Mouse (Mus musculus): ENCODE data around the gene Dek. TPM values are rescaled to one million over a fixed set of nuclear protein-coding genes. Genes with fewer than 3 reads are reported as not detected.

The Dek gene
- polyA plus RNA-seq, 1 experiment = 17.6 TPM

GRCm38 (mm10) chr13:47077367-47077766 is 28.6 kb downstream of the Dek start:
- no peak for DNase-seq
- Histone ChIP-seq H3K36me3 (ENCODE audit: control insufficient read depth, insufficient read depth, low read length) (peaks cover 3% of the 10 kb centered on the region), H3K27ac (ENCODE audit: insufficient read depth, low read depth, low read length) (no peak overlapping the region), H3K4me3 (ENCODE audit: insufficient read depth, low read depth, low read length) (no peak overlapping the region), H3K4me1 (ENCODE audit: control insufficient read depth, insufficient read depth, low read length) (no peaks in the 10 kb centered on the region), H3K27me3 (replicated peaks; ENCODE audit: control insufficient read depth, insufficient read depth, low read length) (no peaks in the 10 kb centered on the region)
- no peak for TF ChIP-seq CTCF (conservative IDR thresholded peaks at IDR 0.05; ENCODE audit: insufficient read depth, insufficient read length, low read depth, low read length)
- TF ChIP-seq POLR2A (IDR thresholded peaks at IDR 0.05; ENCODE audit: low read depth, low read length) = no peak

- WGBS = 84% methylated on average over 5 of the region's 5 CpGs
- no peaks in the 10 kb centered on the region for H3K27me3 ChIP-seq (replicated peaks; ENCODE audit: control insufficient read depth, insufficient read depth, low read length)
- peaks cover 1% of the 10 kb centered on the region for H3K36me3 ChIP-seq (ENCODE audit: control insufficient read depth, insufficient read depth, low read length)
- no peak overlapping the region for H3K4me3 ChIP-seq (ENCODE audit: insufficient read depth, low read depth, low read length)
- TF ChIP-seq POLR2A (IDR thresholded peaks at IDR 0.05; ENCODE audit: low read depth, low read length) = no peak
- TF ChIP-seq CTCF (conservative IDR thresholded peaks at IDR 0.05; ENCODE audit: insufficient read depth, insufficient read length, low read depth, low read length) = no peak
- no peak for DNase-seq
- no peak overlapping the region for H3K27ac ChIP-seq (ENCODE audit: insufficient read depth, low read depth, low read length)
- no peaks in the 10 kb centered on the region for H3K4me1 ChIP-seq (ENCODE audit: control insufficient read depth, insufficient read depth, low read length)
These were observed 29.8 kb downstream of the Dek start for GRCm38 (mm10) chr13:47076156-47076555.

- Histone ChIP-seq H3K4me3 (ENCODE audit: insufficient read depth, low read depth, low read length) (no peak overlapping the region), H3K36me3 (ENCODE audit: control insufficient read depth, insufficient read depth, low read length) (no peaks in the 10 kb centered on the region; the same call in none of the 2 replicates), H3K4me1 (ENCODE audit: control insufficient read depth, insufficient read depth, low read length) (no peaks in the 10 kb centered on the region), H3K27ac (ENCODE audit: insufficient read depth, low read depth, low read length) (no peak overlapping the region), H3K27me3 (replicated peaks; ENCODE audit: control insufficient read depth, insufficient read depth, low read length) (no peaks in the 10 kb centered on the region)
- DNase-seq = no peak
- no peak for TF ChIP-seq CTCF (conservative IDR thresholded peaks at IDR 0.05; ENCODE audit: insufficient read depth, insufficient read length, low read depth, low read length)
- TF ChIP-seq POLR2A (IDR thresholded peaks at IDR 0.05; ENCODE audit: low read depth, low read length) = no peak
- 86% methylated on average over 5 of the region's 5 CpGs for WGBS
These were observed 33.5 kb downstream of the Dek start for GRCm38 (mm10) chr13:47072484-47072883.

- no peaks in the 10 kb centered on the region for H3K27me3 ChIP-seq (replicated peaks; ENCODE audit: control insufficient read depth, insufficient read depth, low read length)
- H3K27ac ChIP-seq (ENCODE audit: insufficient read depth, low read depth, low read length) = no peak overlapping the region
- no peaks in the 10 kb centered on the region; the same call in none of the 2 replicates for H3K36me3 ChIP-seq (ENCODE audit: control insufficient read depth, insufficient read depth, low read length)
- H3K4me3 ChIP-seq (ENCODE audit: insufficient read depth, low read depth, low read length) = no peak overlapping the region
- no peak for TF ChIP-seq POLR2A (IDR thresholded peaks at IDR 0.05; ENCODE audit: low read depth, low read length)
- no peak for TF ChIP-seq CTCF (conservative IDR thresholded peaks at IDR 0.05; ENCODE audit: insufficient read depth, insufficient read length, low read depth, low read length)
- WGBS = 84% methylated on average over 13 of the region's 13 CpGs
- no peak for DNase-seq
- H3K4me1 ChIP-seq (ENCODE audit: control insufficient read depth, insufficient read depth, low read length) = no peaks in the 10 kb centered on the region
These were observed 34.1 kb downstream of the Dek start for GRCm38 (mm10) chr13:47071871-47072270.

- H3K4me3 ChIP-seq (ENCODE audit: insufficient read depth, low read depth, low read length) = no peak overlapping the region
- no peak for DNase-seq
- no peaks in the 10 kb centered on the region for H3K27me3 ChIP-seq (replicated peaks; ENCODE audit: control insufficient read depth, insufficient read depth, low read length)
- H3K4me1 ChIP-seq (ENCODE audit: control insufficient read depth, insufficient read depth, low read length) = no peaks in the 10 kb centered on the region
- no peaks in the 10 kb centered on the region; the same call in none of the 2 replicates for H3K36me3 ChIP-seq (ENCODE audit: control insufficient read depth, insufficient read depth, low read length)
- H3K27ac ChIP-seq (ENCODE audit: insufficient read depth, low read depth, low read length) = no peak overlapping the region
- TF ChIP-seq POLR2A (IDR thresholded peaks at IDR 0.05; ENCODE audit: low read depth, low read length) (no peak), CTCF (conservative IDR thresholded peaks at IDR 0.05; ENCODE audit: insufficient read depth, insufficient read length, low read depth, low read length) (no peak)
- WGBS = 65% methylated on average over 15 of the region's 15 CpGs
These were observed 35.5 kb downstream of the Dek start for GRCm38 (mm10) chr13:47070329-47071080.

GRCm38 (mm10) chr13:47067001-47067400 is 39.0 kb downstream of the Dek start:
- DNase-seq = no peak
- Histone ChIP-seq H3K4me3 (ENCODE audit: insufficient read depth, low read depth, low read length) (no peak overlapping the region), H3K27ac (ENCODE audit: insufficient read depth, low read depth, low read length) (no peak overlapping the region), H3K27me3 (replicated peaks; ENCODE audit: control insufficient read depth, insufficient read depth, low read length) (no peaks in the 10 kb centered on the region), H3K36me3 (ENCODE audit: control insufficient read depth, insufficient read depth, low read length) (no peaks in the 10 kb centered on the region; the same call in none of the 2 replicates), H3K4me1 (ENCODE audit: control insufficient read depth, insufficient read depth, low read length) (no peaks in the 10 kb centered on the region)
- 95% methylated on average over 6 of the region's 6 CpGs for WGBS
- TF ChIP-seq POLR2A (IDR thresholded peaks at IDR 0.05; ENCODE audit: low read depth, low read length) (no peak), CTCF (conservative IDR thresholded peaks at IDR 0.05; ENCODE audit: insufficient read depth, insufficient read length, low read depth, low read length) (no peak)

GRCm38 (mm10) chr13:47066516-47066915 is 39.5 kb downstream of the Dek start:
- Histone ChIP-seq H3K27ac (ENCODE audit: insufficient read depth, low read depth, low read length) (no peak overlapping the region), H3K36me3 (ENCODE audit: control insufficient read depth, insufficient read depth, low read length) (no peaks in the 10 kb centered on the region; the same call in none of the 2 replicates), H3K4me1 (ENCODE audit: control insufficient read depth, insufficient read depth, low read length) (no peaks in the 10 kb centered on the region), H3K4me3 (ENCODE audit: insufficient read depth, low read depth, low read length) (no peak overlapping the region), H3K27me3 (replicated peaks; ENCODE audit: control insufficient read depth, insufficient read depth, low read length) (no peaks in the 10 kb centered on the region)
- no peak for DNase-seq
- WGBS = 95% methylated on average over 10 of the region's 10 CpGs
- TF ChIP-seq CTCF (conservative IDR thresholded peaks at IDR 0.05; ENCODE audit: insufficient read depth, insufficient read length, low read depth, low read length) (no peak), POLR2A (IDR thresholded peaks at IDR 0.05; ENCODE audit: low read depth, low read length) (no peak)

All from kidney, adult 2 months (tissue).